Mouse (Mus musculus): ENCODE results near the gene Olfr1135. TPM values are rescaled to one million over a fixed set of nuclear protein-coding genes. Genes with fewer than 3 reads are reported as not detected.

The Olfr1135 gene
- polyA plus RNA-seq (2015; fragmentation: Nextera tagmentation; extraction: Ambion mirVana) = not detected in 2 replicates

DNA sequence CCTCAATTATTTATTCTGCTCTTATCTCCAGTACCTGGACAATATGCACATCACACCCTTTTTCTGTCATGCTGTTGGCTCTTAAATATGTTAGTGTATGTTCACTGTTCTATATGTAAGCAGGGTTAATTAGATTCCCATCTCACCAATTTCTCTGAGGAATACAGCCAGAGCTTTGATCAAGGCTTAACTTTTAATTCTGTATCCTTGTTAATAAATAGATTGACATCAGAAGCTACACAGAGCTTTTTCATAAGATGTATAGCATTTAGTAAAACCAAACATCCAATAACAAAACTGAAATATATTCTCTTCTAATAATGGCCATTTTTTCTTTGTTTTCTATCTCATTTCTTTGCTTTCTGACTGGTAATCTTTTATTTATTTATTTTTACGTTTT is at the start of gene Olfr1135:
Olfr1135 (minus strand) TSS at position 101 of the 400 bp plus-strand sequence.

DNA sequence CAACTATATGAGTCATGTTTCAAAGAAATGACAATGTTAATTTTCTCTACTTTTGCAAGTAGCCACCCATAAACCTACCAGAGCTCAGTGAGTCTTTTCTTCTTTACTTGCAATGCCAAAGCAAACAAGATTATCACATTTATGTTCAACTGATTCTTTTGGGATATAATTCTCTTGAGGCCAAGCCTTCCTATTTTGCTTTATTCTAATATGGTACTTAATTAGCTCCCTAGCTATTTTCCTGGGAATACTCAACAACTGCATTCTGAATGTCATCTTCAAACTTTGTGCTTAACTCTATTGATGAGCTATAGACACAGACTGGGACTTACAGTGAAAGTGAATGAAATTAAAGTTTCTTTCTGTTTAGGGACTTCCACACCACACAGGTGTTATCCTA is 39.6 kb upstream of the Olfr1135 start, which contains the start of gene Olfr1137:
Olfr1137 (minus strand) TSS at position 101 of the 400 bp plus-strand sequence.

DNA sequence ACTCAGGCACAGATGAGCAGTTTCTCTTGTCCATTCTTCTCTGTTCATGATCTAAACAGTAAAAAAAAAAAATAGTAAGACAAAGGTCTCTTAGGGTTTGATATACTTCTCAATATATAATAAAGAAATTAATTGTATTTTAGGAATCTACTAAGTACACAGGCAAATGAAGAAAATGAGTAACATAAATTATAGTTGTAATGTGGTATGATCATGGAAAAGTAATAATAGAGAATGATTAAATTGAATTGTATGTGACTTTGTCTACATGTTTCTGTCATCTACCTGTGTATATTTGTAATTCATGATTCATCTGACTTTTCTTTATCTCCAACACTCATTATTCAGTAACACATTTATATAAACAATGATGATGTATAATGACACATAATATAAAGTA is 20.4 kb upstream of the Olfr1135 start, which contains the start of gene Olfr1136:
Olfr1136 (minus strand) TSS at position 101 of the 400 bp plus-strand sequence.

DNA sequence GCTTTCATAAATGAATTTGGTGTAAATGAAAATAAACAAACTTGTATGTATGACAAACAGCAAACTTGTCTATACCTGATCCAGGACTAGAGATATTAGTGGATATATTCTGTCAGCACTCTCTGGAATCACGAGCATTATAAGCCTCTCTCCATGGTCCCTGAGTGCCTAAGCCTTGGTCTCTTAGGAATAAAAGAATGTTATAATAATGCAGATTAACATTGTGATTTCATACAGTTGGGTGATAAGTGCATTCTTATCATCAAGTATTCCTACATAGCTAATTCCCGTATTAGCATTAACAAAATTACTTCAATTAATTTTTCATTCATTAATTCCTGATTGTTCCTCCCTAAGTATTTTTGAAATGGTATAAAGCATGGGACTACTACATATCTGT is 15.1 kb downstream of the Olfr1135 start, which contains the start of gene Olfr1134:
Olfr1134 (minus strand) TSS at position 101 of the 400 bp plus-strand sequence.

DNA sequence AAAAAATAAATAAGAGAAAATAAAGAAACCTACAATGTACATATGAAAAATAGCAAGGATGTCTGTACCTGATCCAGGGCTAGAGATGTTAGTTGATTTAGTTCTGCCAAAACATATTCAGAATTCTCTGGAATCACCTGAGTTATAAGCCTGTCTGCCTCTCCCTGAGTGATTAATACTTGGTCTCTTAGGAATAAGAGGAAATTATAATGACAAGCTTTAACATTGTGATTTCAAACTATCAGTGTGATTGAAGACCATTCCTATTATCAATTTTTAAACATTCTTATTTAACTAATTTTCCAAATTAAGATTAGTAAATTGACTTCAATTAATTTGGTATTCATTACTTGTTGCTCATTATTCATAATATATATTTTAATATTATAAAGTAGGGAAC is 26.2 kb downstream of the Olfr1135 start, which contains the start of gene Olfr1133:
Olfr1133 (minus strand) TSS at position 101 of the 400 bp plus-strand sequence.

DNA sequence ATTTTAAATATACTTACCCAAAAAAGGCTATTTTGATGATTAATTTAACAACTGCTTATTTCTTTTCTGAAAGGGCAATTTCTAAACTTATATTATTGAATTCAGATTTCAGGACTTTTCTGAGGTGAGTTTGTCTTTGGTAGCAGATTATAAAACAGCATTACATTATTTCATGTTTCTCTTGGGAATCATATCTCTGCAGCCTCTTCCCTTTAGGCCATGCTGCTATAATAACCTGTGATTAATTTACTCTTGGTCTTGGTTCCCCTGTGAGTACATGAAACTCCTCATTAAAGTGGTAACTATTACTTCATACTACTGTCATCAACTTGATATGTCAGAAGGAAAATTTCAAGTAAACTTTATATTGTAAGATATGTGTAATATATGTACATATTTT is 36.0 kb downstream of the Olfr1135 start, which contains the start of gene Olfr1132:
Olfr1132 (minus strand) TSS at position 101 of the 400 bp plus-strand sequence.

DNA sequence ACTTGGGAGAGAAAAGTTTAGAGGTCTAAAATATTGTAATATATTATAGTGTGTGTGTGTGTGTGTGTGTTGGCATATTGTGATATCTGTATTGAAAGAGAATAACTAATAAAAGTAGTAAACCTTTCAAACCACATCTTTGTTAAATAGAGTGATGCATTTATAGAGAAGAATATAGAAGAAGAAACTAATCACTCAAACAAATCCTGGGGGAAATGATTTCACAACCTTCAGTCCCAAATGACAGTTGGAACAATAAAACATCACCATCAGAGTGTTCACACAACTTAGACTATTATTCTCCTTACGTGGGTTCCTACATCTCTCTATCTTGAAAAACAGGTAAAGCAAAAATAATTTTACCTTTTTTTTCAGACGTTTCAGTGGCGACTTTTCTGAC is 46.7 kb downstream of the Olfr1135 start, which contains the start of gene Olfr1131:
Olfr1131 (plus strand) TSS at position 301 of the 400 bp plus-strand sequence.

Other genes starting within 250 kb of the Olfr1135 start
- 0.06 and 0.11 TPM in 2 replicates for gene Olfr1124, start 243.4 kb downstream of the Olfr1135 start, polyA plus RNA-seq (2015; fragmentation: Nextera tagmentation; extraction: Ambion mirVana)
- not detected in 2 replicates for gene Olfr1126, start 219.7 kb downstream of the Olfr1135 start, polyA plus RNA-seq (2015; fragmentation: Nextera tagmentation; extraction: Ambion mirVana)
- gene Pramel7, start 176.6 kb downstream of the Olfr1135 start, polyA plus RNA-seq (2015; fragmentation: Nextera tagmentation; extraction: Ambion mirVana) = not detected in 2 replicates
- gene Pramel6, start 167.1 kb downstream of the Olfr1135 start, polyA plus RNA-seq (2015; fragmentation: Nextera tagmentation; extraction: Ambion mirVana) = not detected in 2 replicates
- gene Olfr153, start 141.9 kb downstream of the Olfr1135 start, polyA plus RNA-seq (2015; fragmentation: Nextera tagmentation; extraction: Ambion mirVana) = not detected in 2 replicates
- gene Olfr1128, start 128.1 kb downstream of the Olfr1135 start, polyA plus RNA-seq (2015; fragmentation: Nextera tagmentation; extraction: Ambion mirVana) = not detected in 2 replicates
- not detected in 2 replicates for gene Olfr1129, start 99.8 kb downstream of the Olfr1135 start, polyA plus RNA-seq (2015; fragmentation: Nextera tagmentation; extraction: Ambion mirVana)
- gene Olfr1130, start 67.5 kb downstream of the Olfr1135 start, polyA plus RNA-seq (2015; fragmentation: Nextera tagmentation; extraction: Ambion mirVana) = not detected in 2 replicates
- gene Olfr1131, start 46.6 kb downstream of the Olfr1135 start, polyA plus RNA-seq (2015; fragmentation: Nextera tagmentation; extraction: Ambion mirVana) = not detected in 2 replicates
- gene Olfr1132, start 36.1 kb downstream of the Olfr1135 start, polyA plus RNA-seq (2015; fragmentation: Nextera tagmentation; extraction: Ambion mirVana) = not detected in 2 replicates
- not detected in 2 replicates for gene Olfr1133, start 26.3 kb downstream of the Olfr1135 start, polyA plus RNA-seq (2015; fragmentation: Nextera tagmentation; extraction: Ambion mirVana)
- gene Olfr1134, start 15.2 kb downstream of the Olfr1135 start, polyA plus RNA-seq (2015; fragmentation: Nextera tagmentation; extraction: Ambion mirVana) = not detected in 2 replicates
- not detected in 2 replicates for gene Olfr1136, start 20.3 kb upstream of the Olfr1135 start, polyA plus RNA-seq (2015; fragmentation: Nextera tagmentation; extraction: Ambion mirVana)
- not detected in 2 replicates for gene Olfr1137, start 39.5 kb upstream of the Olfr1135 start, polyA plus RNA-seq (2015; fragmentation: Nextera tagmentation; extraction: Ambion mirVana)
- gene Olfr1138, start 66.3 kb upstream of the Olfr1135 start, polyA plus RNA-seq (2015; fragmentation: Nextera tagmentation; extraction: Ambion mirVana) = not detected in 2 replicates
- gene Olfr1140, start 70.1 kb upstream of the Olfr1135 start, polyA plus RNA-seq (2015; fragmentation: Nextera tagmentation; extraction: Ambion mirVana) = not detected in 2 replicates
- not detected in 2 replicates for gene Olfr1141, start 80.3 kb upstream of the Olfr1135 start, polyA plus RNA-seq (2015; fragmentation: Nextera tagmentation; extraction: Ambion mirVana)
- gene Olfr152, start 105.8 kb upstream of the Olfr1135 start, polyA plus RNA-seq (2015; fragmentation: Nextera tagmentation; extraction: Ambion mirVana) = not detected in 2 replicates
- not detected in 2 replicates for gene Olfr1143, start 126.9 kb upstream of the Olfr1135 start, polyA plus RNA-seq (2015; fragmentation: Nextera tagmentation; extraction: Ambion mirVana)
- gene Olfr1145, start 136.2 kb upstream of the Olfr1135 start, polyA plus RNA-seq (2015; fragmentation: Nextera tagmentation; extraction: Ambion mirVana) = not detected in 2 replicates
- gene Olfr1148, start 156.9 kb upstream of the Olfr1135 start, polyA plus RNA-seq (2015; fragmentation: Nextera tagmentation; extraction: Ambion mirVana) = not detected in 2 replicates
- gene Olfr1150-ps1, start 170.3 kb upstream of the Olfr1135 start, polyA plus RNA-seq (2015; fragmentation: Nextera tagmentation; extraction: Ambion mirVana) = not detected in 2 replicates
- gene Olfr1151, start 182.2 kb upstream of the Olfr1135 start, polyA plus RNA-seq (2015; fragmentation: Nextera tagmentation; extraction: Ambion mirVana) = not detected in 2 replicates
- gene Olfr1152, start 192.8 kb upstream of the Olfr1135 start, polyA plus RNA-seq (2015; fragmentation: Nextera tagmentation; extraction: Ambion mirVana) = not detected in 2 replicates
- not detected in 2 replicates for gene Olfr1153, start 221.3 kb upstream of the Olfr1135 start, polyA plus RNA-seq (2015; fragmentation: Nextera tagmentation; extraction: Ambion mirVana)
- not detected in 2 replicates for gene Olfr1154, start 231.5 kb upstream of the Olfr1135 start, polyA plus RNA-seq (2015; fragmentation: Nextera tagmentation; extraction: Ambion mirVana)

Data from neural tube, postnatal 0 days (tissue).